Mouse (Mus musculus): ENCODE measurements around the gene Trim16.

Gene Trim16

GRCm38 (mm10) chr11:62820059-62820541 is at the start of gene Trim16:
TSS of gene Trim16 (plus strand) at chr11:62820231.
- TF ChIP-seq GATA4 (IDR thresholded peaks at IDR 0.05; ENCODE audit: insufficient replicate concordance, low read length): peak; percentile 14; the same call in 1 of the 2 replicates

- no peak for TF ChIP-seq GATA4 (IDR thresholded peaks at IDR 0.05; ENCODE audit: insufficient replicate concordance, low read length)
Observed at GRCm38 (mm10) chr11:62776510-62776909, 43.5 kb upstream of the Trim16 start.

- no peak for TF ChIP-seq GATA4 (IDR thresholded peaks at IDR 0.05; ENCODE audit: insufficient replicate concordance, low read length)
Observed at GRCm38 (mm10) chr11:62788935-62789616, 31.0 kb upstream of the Trim16 start, which contains the start of gene Zfp286. TSS of gene Zfp286 (minus strand) at chr11:62789462.

GRCm38 (mm10) chr11:62789617-62789936 is 30.5 kb upstream of the Trim16 start:
- TF ChIP-seq GATA4 (IDR thresholded peaks at IDR 0.05; ENCODE audit: insufficient replicate concordance, low read length): no peak

GRCm38 (mm10) chr11:62804119-62804518 is 15.9 kb upstream of the Trim16 start:
- TF ChIP-seq GATA4 (IDR thresholded peaks at IDR 0.05; ENCODE audit: insufficient replicate concordance, low read length): no peak

- TF ChIP-seq GATA4 (IDR thresholded peaks at IDR 0.05; ENCODE audit: insufficient replicate concordance, low read length): no peak
Observed at GRCm38 (mm10) chr11:62807965-62808364, 12.1 kb upstream of the Trim16 start.

- no peak for TF ChIP-seq GATA4 (IDR thresholded peaks at IDR 0.05; ENCODE audit: insufficient replicate concordance, low read length)
Observed at GRCm38 (mm10) chr11:62809201-62809600, 10.8 kb upstream of the Trim16 start.

GRCm38 (mm10) chr11:62812268-62812667 is 7.8 kb upstream of the Trim16 start:
- no peak for TF ChIP-seq GATA4 (IDR thresholded peaks at IDR 0.05; ENCODE audit: insufficient replicate concordance, low read length)

- TF ChIP-seq GATA4 (IDR thresholded peaks at IDR 0.05; ENCODE audit: insufficient replicate concordance, low read length): no peak
Observed at GRCm38 (mm10) chr11:62813497-62813896, 6.5 kb upstream of the Trim16 start.

- TF ChIP-seq GATA4 (IDR thresholded peaks at IDR 0.05; ENCODE audit: insufficient replicate concordance, low read length): no peak
Observed at GRCm38 (mm10) chr11:62813970-62814624, 5.9 kb upstream of the Trim16 start.

- no peak for TF ChIP-seq GATA4 (IDR thresholded peaks at IDR 0.05; ENCODE audit: insufficient replicate concordance, low read length)
Observed at GRCm38 (mm10) chr11:62814625-62815024, 5.4 kb upstream of the Trim16 start.

GRCm38 (mm10) chr11:62815438-62815837 is 4.6 kb upstream of the Trim16 start:
- TF ChIP-seq GATA4 (IDR thresholded peaks at IDR 0.05; ENCODE audit: insufficient replicate concordance, low read length): no peak

- TF ChIP-seq GATA4 (IDR thresholded peaks at IDR 0.05; ENCODE audit: insufficient replicate concordance, low read length): no peak
Observed at GRCm38 (mm10) chr11:62816591-62816990, 3.4 kb upstream of the Trim16 start.

- TF ChIP-seq GATA4 (IDR thresholded peaks at IDR 0.05; ENCODE audit: insufficient replicate concordance, low read length): no peak
Observed at GRCm38 (mm10) chr11:62819059-62819686, 858 bp upstream of the Trim16 start.

GRCm38 (mm10) chr11:62820661-62821437 is 818 bp downstream of the Trim16 start:
- no peak for TF ChIP-seq GATA4 (IDR thresholded peaks at IDR 0.05; ENCODE audit: insufficient replicate concordance, low read length)

All from liver, adult (tissue).